ENCODE assay signal across 22 mouse cellular contexts in the genomic region with DNA sequence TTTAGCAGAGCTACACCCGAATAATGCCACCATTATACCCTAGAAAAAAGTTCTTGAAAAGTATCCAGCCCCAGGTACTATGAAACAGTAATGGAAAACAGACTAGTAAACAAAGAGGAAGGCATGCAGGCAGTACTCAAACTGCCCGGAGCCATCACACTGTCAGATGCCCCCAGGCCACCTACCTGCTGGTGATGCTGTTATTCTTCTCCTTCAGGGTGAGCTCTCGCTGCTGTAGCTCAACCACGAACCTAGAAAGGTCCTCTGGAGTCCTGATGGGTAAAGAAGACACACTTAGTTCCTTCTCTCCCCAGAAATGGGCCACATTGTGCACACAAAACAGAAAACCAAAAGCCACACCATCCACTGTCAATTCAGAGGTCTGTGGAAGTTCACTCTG.
"Had no signal": no experiment of that assay in that cellular context is flagged by ENCODE, and none has a peak within 500 bp of the region (broad histone marks: within the 10 kb centered on the region; RNA-seq: fewer than 3 reads in every experiment).

No protein-coding gene starts in this region.

- H3K4me1 ChIP-seq: limb, embryonic 13.5 days had no signal

- H3K9ac ChIP-seq: forebrain, postnatal 0 days; hindbrain, embryonic 13.5 days; hindbrain, embryonic 15.5 days; kidney, embryonic 15.5 days; limb, embryonic 13.5 days; limb, embryonic 15.5 days had no signal

- H3K9me3 ChIP-seq: hindbrain, embryonic 13.5 days; hindbrain, embryonic 15.5 days; kidney, embryonic 15.5 days; limb, embryonic 13.5 days; limb, embryonic 15.5 days had no signal

- H3K27me3 ChIP-seq: hindbrain, embryonic 13.5 days; hindbrain, embryonic 15.5 days; kidney, embryonic 15.5 days; limb, embryonic 13.5 days; limb, embryonic 15.5 days had no signal

- H3K36me3 ChIP-seq: hindbrain, embryonic 15.5 days had no signal

- H3K27ac ChIP-seq: hindbrain, embryonic 13.5 days; hindbrain, embryonic 15.5 days; hindbrain, postnatal 0 days; kidney, embryonic 15.5 days; kidney, postnatal 0 days; limb, embryonic 13.5 days; limb, embryonic 15.5 days had no signal

- DNase-seq: forebrain, postnatal 0 days; gastrocnemius, postnatal 14 days; gastrocnemius, postnatal 36 days; heart, adult 18-20 months; heart, postnatal 14 days; heart, postnatal 36 days; kidney, adult 11 months; kidney, adult 2 months; kidney, adult 9 months; kidney, postnatal 14 days; kidney, postnatal 36 days; layer of hippocampus, postnatal 36 days; left cerebral cortex, postnatal 4 days had no signal

- ATAC-seq: forebrain, postnatal 0 days; hindbrain, postnatal 0 days; intestine, embryonic 16.5 days had no signal

- H3K4me2 ChIP-seq: heart, embryonic 11.5 days; hindbrain, embryonic 13.5 days; hindbrain, embryonic 15.5 days; kidney, embryonic 15.5 days; limb, embryonic 13.5 days; limb, embryonic 15.5 days had no signal

- H3K4me3 ChIP-seq: hindbrain, embryonic 13.5 days; hindbrain, embryonic 15.5 days; kidney, embryonic 15.5 days; limb, embryonic 13.5 days; limb, embryonic 15.5 days had no signal
